Mouse (Mus musculus): ENCODE measurements at regions not wholly inside any gene's neighbourhood (a gene's known extent, or its start where the extent isn't known, plus 50 kb on each side); places are given as distances from the start of the nearest gene placed in this dataset.

DNA sequence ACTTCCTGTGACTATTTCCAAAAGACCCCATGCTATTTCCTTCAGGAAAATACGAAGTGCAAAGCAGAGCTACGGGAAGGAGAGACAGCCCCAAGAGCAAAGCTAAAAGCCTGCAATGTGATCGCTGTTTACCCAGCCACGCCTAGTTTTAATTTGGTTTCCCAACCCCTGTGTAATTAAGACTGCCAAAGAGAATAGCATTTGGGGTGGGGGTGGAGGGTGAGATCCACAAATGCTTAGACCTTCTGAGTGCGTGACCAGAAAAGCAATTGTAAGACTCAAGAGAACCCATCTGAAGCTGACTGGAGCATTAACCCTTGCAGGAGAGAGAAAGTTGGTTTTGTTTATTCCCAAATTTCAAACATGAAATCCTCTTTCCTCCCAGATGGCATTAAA lies 130.1 kb upstream of the Klf14 start:
- H3ac ChIP-seq (ENCODE audit: control insufficient read depth, insufficient read length, low read depth), result no peak overlapping the region

DNA sequence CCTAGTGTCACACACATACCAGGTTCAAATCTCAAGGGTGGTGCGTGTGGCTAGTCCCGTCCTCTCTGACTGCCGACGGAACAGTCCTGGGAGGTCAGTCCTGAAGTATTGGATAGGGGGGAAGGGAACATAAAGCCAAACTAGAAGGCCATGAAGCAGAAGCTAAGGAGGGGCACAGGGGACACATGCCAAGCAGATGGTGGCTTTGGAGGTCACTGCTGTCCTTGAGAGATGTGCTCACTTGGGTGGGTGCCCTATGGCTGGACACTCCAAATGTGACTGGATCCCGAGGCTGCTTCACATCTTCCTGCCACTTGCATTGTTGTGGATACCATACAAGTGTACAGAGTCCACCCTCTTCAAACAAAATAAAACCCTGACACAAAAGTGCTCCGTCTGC lies 131.4 kb upstream of the Klf14 start:
- Histone ChIP-seq H3K79me3 (ENCODE audit: low read depth) (peaks cover 63% of the 10 kb centered on the region), H3K36me3 (ENCODE audit: control insufficient read depth, insufficient read depth) (peaks cover 81% of the 10 kb centered on the region), H3K27me3 (ENCODE audit: control insufficient read depth, insufficient read depth, insufficient read length) (no peaks in the 10 kb centered on the region), H3K79me2 (ENCODE audit: control insufficient read depth, insufficient read depth) (peaks cover 88% of the 10 kb centered on the region), H3ac (ENCODE audit: control insufficient read depth, insufficient read length, low read depth) (peak overlapping the region; percentile 41), H3K4me3 (ENCODE audit: insufficient read depth, poor library complexity, severe bottlenecking) (no peak overlapping the region)
- no peak for TF ChIP-seq MYOG (IDR thresholded peaks at IDR 0.05; ENCODE audit: control insufficient read depth, extremely low read depth, insufficient read length)
- no peak for TF ChIP-seq USF1 (IDR thresholded peaks at IDR 0.05; ENCODE audit: low read depth)
- TF ChIP-seq FOSL1 (IDR thresholded peaks at IDR 0.05; ENCODE audit: insufficient read depth, low read length, poor library complexity, severe bottlenecking), result no peak
- no peak for TF ChIP-seq CEBPB (IDR thresholded peaks at IDR 0.05; ENCODE audit: low read depth)
- no peak for TF ChIP-seq CTCF (IDR thresholded peaks at IDR 0.05; ENCODE audit: control insufficient read depth, insufficient read depth, insufficient read length)
- no peak for TF ChIP-seq MYOD1 (IDR thresholded peaks at IDR 0.05; ENCODE audit: control insufficient read depth, insufficient read length, low read depth)
- no peak for TF ChIP-seq MAX (IDR thresholded peaks at IDR 0.05)

More for the DNA sequence above, 130.1 kb upstream of the Klf14 start:
- TF ChIP-seq MAX (IDR thresholded peaks at IDR 0.05), result no peak
- TF ChIP-seq MYOG (IDR thresholded peaks at IDR 0.05; ENCODE audit: control insufficient read depth, extremely low read depth, insufficient read length), result no peak
- TF ChIP-seq CEBPB (IDR thresholded peaks at IDR 0.05; ENCODE audit: low read depth), result peak; percentile 59
- no peak for TF ChIP-seq USF1 (IDR thresholded peaks at IDR 0.05; ENCODE audit: low read depth)
- no peak for TF ChIP-seq MYOD1 (IDR thresholded peaks at IDR 0.05; ENCODE audit: control insufficient read depth, insufficient read length, low read depth)
- Histone ChIP-seq H3K36me3 (ENCODE audit: control insufficient read depth, insufficient read depth) (peaks cover 83% of the 10 kb centered on the region), H3K27me3 (ENCODE audit: control insufficient read depth, insufficient read depth, insufficient read length) (no peaks in the 10 kb centered on the region), H3K79me3 (ENCODE audit: low read depth) (peaks cover 64% of the 10 kb centered on the region), H3K4me3 (ENCODE audit: insufficient read depth, poor library complexity, severe bottlenecking) (no peak overlapping the region), H3K79me2 (ENCODE audit: control insufficient read depth, insufficient read depth) (peaks cover 88% of the 10 kb centered on the region)

DNA sequence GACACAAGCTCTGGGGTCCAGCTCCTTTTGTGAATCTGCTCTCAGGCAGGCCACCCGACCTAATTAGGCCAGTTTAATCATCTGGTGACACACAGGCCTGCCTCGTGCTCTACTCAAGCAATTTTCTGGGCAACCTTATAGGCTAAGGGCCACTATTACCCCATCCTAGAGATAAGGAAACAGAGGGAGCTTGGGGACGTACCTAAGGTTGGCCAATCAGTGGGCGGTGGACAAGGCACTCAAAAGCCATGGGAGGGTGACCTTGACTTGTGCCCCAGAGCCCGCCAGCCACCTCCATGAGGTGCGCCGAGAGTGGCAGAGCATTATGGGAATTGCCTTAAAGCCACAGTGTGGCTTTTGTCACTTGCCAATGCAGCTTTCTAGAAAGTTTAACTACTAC lies 131.9 kb upstream of the Klf14 start:
- no peaks in the 10 kb centered on the region for H3K27me3 ChIP-seq (ENCODE audit: control insufficient read depth, insufficient read depth, insufficient read length)
- peaks cover 88% of the 10 kb centered on the region for H3K79me2 ChIP-seq (ENCODE audit: control insufficient read depth, insufficient read depth)
- H3K4me3 ChIP-seq (ENCODE audit: insufficient read depth, poor library complexity, severe bottlenecking), result no peak overlapping the region
- peaks cover 63% of the 10 kb centered on the region for H3K79me3 ChIP-seq (ENCODE audit: low read depth)
- H3ac ChIP-seq (ENCODE audit: control insufficient read depth, insufficient read length, low read depth), result no peak overlapping the region
- no peak for TF ChIP-seq MYOD1 (IDR thresholded peaks at IDR 0.05; ENCODE audit: control insufficient read depth, insufficient read length, low read depth)
- no peak for TF ChIP-seq FOSL1 (IDR thresholded peaks at IDR 0.05; ENCODE audit: insufficient read depth, low read length, poor library complexity, severe bottlenecking)
- TF ChIP-seq CTCF (IDR thresholded peaks at IDR 0.05; ENCODE audit: control insufficient read depth, insufficient read depth, insufficient read length), result no peak
- no peak for TF ChIP-seq CEBPB (IDR thresholded peaks at IDR 0.05; ENCODE audit: low read depth)
- no peak for TF ChIP-seq MAX (IDR thresholded peaks at IDR 0.05)
- no peak for TF ChIP-seq MYOG (IDR thresholded peaks at IDR 0.05; ENCODE audit: control insufficient read depth, extremely low read depth, insufficient read length)
- TF ChIP-seq USF1 (IDR thresholded peaks at IDR 0.05; ENCODE audit: low read depth), result no peak
- H3K36me3 ChIP-seq (ENCODE audit: control insufficient read depth, insufficient read depth), result peaks cover 80% of the 10 kb centered on the region

DNA sequence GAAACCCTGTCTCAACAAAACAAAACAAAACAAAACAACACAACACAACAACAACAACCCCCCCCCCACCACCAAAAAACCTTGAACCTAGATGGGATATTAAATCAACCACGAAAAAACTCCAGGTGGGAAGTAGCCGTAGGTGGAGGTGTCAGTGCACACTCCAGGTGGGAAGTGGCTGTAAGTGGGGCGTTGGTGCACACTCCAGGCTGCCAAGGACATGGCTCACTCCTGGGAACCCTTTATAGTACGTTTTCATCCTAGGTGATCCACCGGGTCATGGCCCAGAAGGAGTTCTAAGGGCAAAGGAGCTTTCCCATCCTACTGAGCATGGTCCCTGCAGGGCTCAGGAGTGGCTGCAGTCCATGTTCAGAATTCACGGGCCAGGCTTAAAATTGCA lies 133.4 kb upstream of the Klf14 start:
- no peaks in the 10 kb centered on the region for H3K27me3 ChIP-seq (ENCODE audit: control insufficient read depth, insufficient read depth, insufficient read length)
- peaks cover 88% of the 10 kb centered on the region for H3K79me2 ChIP-seq (ENCODE audit: control insufficient read depth, insufficient read depth)
- H3K79me3 ChIP-seq (ENCODE audit: low read depth), result peaks cover 63% of the 10 kb centered on the region
- no peak for TF ChIP-seq FOSL1 (IDR thresholded peaks at IDR 0.05; ENCODE audit: insufficient read depth, low read length, poor library complexity, severe bottlenecking)
- TF ChIP-seq MYOG (IDR thresholded peaks at IDR 0.05; ENCODE audit: control insufficient read depth, extremely low read depth, insufficient read length), result no peak
- TF ChIP-seq MAX (IDR thresholded peaks at IDR 0.05), result no peak
- H3K4me3 ChIP-seq (ENCODE audit: insufficient read depth, poor library complexity, severe bottlenecking), result no peak overlapping the region
- peaks cover 81% of the 10 kb centered on the region for H3K36me3 ChIP-seq (ENCODE audit: control insufficient read depth, insufficient read depth)
- H3ac ChIP-seq (ENCODE audit: control insufficient read depth, insufficient read length, low read depth), result no peak overlapping the region

DNA sequence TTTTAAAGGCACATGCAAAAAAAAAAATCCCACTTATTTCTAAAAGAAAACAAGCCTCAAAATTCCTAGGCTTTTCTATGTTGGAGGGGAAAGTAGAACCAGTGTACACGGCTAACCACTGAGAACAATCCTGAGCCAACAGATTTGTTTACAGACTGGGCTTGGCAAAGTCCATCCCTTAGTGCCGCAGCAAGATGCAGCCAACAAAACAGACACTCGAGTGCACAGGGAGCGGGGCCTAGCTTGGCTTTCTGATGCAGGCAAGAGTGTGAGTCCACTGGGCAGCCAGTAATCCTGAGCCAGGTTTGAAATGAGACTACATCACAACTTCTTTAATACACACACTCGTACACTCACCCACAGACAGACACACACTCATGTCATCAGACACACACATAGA lies 133.9 kb upstream of the Klf14 start:
- TF ChIP-seq CEBPB (IDR thresholded peaks at IDR 0.05; ENCODE audit: low read depth), result no peak
- TF ChIP-seq MYOG (IDR thresholded peaks at IDR 0.05; ENCODE audit: control insufficient read depth, extremely low read depth, insufficient read length), result no peak
- TF ChIP-seq MYOD1 (IDR thresholded peaks at IDR 0.05; ENCODE audit: control insufficient read depth, insufficient read length, low read depth), result no peak
- TF ChIP-seq USF1 (IDR thresholded peaks at IDR 0.05; ENCODE audit: low read depth), result no peak
- TF ChIP-seq CTCF (IDR thresholded peaks at IDR 0.05; ENCODE audit: control insufficient read depth, insufficient read depth, insufficient read length), result no peak
- TF ChIP-seq MAX (IDR thresholded peaks at IDR 0.05), result no peak
- TF ChIP-seq FOSL1 (IDR thresholded peaks at IDR 0.05; ENCODE audit: insufficient read depth, low read length, poor library complexity, severe bottlenecking), result no peak
- H3K79me2 ChIP-seq (ENCODE audit: control insufficient read depth, insufficient read depth), result peaks cover 88% of the 10 kb centered on the region
- no peak overlapping the region for H3ac ChIP-seq (ENCODE audit: control insufficient read depth, insufficient read length, low read depth)
- H3K79me3 ChIP-seq (ENCODE audit: low read depth), result peaks cover 63% of the 10 kb centered on the region
- H3K36me3 ChIP-seq (ENCODE audit: control insufficient read depth, insufficient read depth), result peaks cover 81% of the 10 kb centered on the region
- no peak overlapping the region for H3K4me3 ChIP-seq (ENCODE audit: insufficient read depth, poor library complexity, severe bottlenecking)
- no peaks in the 10 kb centered on the region for H3K27me3 ChIP-seq (ENCODE audit: control insufficient read depth, insufficient read depth, insufficient read length)

DNA sequence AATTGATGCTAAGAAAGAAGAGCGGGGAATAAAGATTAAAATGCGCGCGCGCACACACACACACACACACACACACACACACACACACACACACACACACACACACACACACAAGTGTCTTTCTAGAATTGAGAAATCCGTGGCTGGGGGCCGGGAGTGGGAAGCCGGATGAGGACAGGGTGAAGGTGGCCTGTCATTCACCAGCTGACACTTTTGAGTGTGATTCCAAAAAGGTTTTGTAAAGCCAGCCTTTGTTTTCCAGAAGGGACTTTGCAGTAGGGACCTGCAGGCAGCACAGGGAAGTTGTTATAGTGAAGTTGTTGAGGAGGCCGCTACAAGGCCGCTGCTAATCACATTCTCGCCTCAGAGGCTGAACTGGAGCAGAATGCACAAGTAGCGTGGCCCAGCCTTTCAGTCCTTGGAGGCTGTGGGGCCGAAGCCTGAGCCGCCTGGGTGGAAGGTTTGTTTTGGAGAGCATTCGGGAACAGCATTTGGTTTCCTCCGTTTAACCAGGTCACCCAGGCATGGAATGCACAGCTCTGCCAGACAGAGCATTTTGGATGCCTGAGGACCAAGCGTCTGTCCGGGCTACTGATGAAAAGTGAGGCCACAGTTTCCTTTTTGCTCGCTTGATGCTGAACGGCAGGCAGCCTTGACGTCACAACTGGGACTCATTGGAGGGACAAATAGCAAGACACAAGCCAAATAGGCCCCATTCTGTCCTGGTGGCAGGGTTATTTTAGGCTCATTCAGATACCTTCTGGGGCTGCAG lies 137.3 kb upstream of the Klf14 start:
- TF ChIP-seq MYOG (IDR thresholded peaks at IDR 0.05; ENCODE audit: control insufficient read depth, extremely low read depth, insufficient read length) (no peak), USF1 (IDR thresholded peaks at IDR 0.05; ENCODE audit: low read depth) (no peak), CEBPB (IDR thresholded peaks at IDR 0.05; ENCODE audit: low read depth) (no peak), CTCF (IDR thresholded peaks at IDR 0.05; ENCODE audit: control insufficient read depth, insufficient read depth, insufficient read length) (no peak), MYOD1 (IDR thresholded peaks at IDR 0.05; ENCODE audit: control insufficient read depth, insufficient read length, low read depth) (no peak), MAX (IDR thresholded peaks at IDR 0.05) (no peak), FOSL1 (IDR thresholded peaks at IDR 0.05; ENCODE audit: insufficient read depth, low read length, poor library complexity, severe bottlenecking) (no peak)
- Histone ChIP-seq H3K79me3 (ENCODE audit: low read depth) (peaks cover 78% of the 10 kb centered on the region), H3K36me3 (ENCODE audit: control insufficient read depth, insufficient read depth) (peaks cover 84% of the 10 kb centered on the region), H3K79me2 (ENCODE audit: control insufficient read depth, insufficient read depth) (peaks cover 99% of the 10 kb centered on the region), H3ac (ENCODE audit: control insufficient read depth, insufficient read length, low read depth) (no peak overlapping the region), H3K27me3 (ENCODE audit: control insufficient read depth, insufficient read depth, insufficient read length) (no peaks in the 10 kb centered on the region), H3K4me3 (ENCODE audit: insufficient read depth, poor library complexity, severe bottlenecking) (no peak overlapping the region)

Measured in C2C12 (cell line).